Mouse (Mus musculus) bone marrow macrophage, adult 2 months (primary cell): Measurements from ENCODE around the gene Rapgef6.

ENCODE experiments used
- CTCF ChIP-seq: IDR thresholded peaks from 2 replicates; pipeline ENCODE4 v1.5.1; 2012; ENCODE audit warnings: low read depth, mild to moderate bottlenecking, low read length, moderate library complexity
- POLR2A ChIP-seq: IDR thresholded peaks from 2 replicates; pipeline ENCODE4 v1.6.1; 2012; ENCODE audit warnings: mild to moderate bottlenecking, low read depth, low read length, borderline replicate concordance

- TF ChIP-seq CTCF (no peak), POLR2A (no peak)
Observed at GRCm38 (mm10) chr11:54648573-54648972, 125.9 kb downstream of the Rapgef6 start.
